Mouse (Mus musculus): ENCODE results near the gene Pik3r5. TPM values are rescaled to one million over a fixed set of nuclear protein-coding genes. Genes with fewer than 3 reads are reported as not detected.

Pik3r5 gene
- polyA plus RNA-seq, 1 experiment: 0.75 TPM

DNA sequence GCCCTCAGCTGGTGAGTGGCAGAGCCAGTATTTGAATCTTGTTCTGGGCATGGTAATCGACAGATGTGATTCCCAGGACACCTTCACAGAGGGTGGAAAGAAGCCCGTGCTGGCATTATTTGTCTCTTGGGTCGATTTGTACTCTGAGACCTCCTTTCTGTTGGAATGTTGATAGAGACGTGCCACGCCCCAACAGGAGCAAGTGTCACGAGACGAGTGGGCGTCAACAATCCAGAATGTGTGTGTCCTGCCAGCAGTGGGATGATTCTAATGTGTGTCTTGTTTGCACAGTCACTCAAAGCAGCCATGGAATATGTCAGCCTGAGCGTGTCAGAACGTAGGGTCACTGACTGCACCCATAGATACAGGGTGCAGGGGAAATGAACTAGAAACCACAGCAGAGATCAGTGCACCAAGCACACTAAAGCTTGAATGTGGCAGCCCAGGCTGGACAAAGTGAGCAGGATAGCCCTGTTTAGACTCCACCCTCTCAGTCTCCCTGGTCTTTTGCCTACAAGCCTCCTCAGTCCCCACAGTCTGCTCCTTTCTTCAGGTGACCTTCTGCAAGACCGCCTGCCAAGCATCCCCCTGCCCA lies 100.1 kb downstream of the Pik3r5 start:
- no peaks in the 10 kb centered on the region for H3K4me1 ChIP-seq (ENCODE audit: control insufficient read depth, insufficient read depth, insufficient read length, low read length)
- H3K4me3 ChIP-seq (ENCODE audit: insufficient read depth, low read depth, low read length): no peak overlapping the region
- H3K27ac ChIP-seq (replicated peaks; ENCODE audit: low read depth, low read length): no peak overlapping the region

DNA sequence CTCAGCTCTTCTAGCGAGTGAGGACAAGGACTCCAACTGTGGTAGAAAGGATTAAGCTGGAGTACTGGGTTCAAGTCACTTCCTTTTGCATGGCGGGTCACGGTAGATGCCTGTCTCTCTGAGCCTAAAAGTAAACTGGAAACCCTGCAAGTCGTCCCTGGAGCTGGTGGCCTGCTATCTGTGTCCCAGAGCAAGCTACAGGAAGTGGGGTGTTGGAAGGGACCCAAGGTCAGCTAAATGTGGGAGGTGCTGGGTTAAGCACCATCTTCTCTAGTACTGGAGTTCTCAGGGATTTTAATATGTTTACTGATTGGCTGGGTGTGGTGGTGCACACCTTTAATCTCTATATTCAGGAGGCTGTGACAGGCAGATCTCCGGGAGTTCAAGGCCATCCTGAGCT lies 100.9 kb downstream of the Pik3r5 start:
- H3K4me1 ChIP-seq (ENCODE audit: control insufficient read depth, insufficient read depth, insufficient read length, low read length): no peaks in the 10 kb centered on the region
- H3K4me3 ChIP-seq (ENCODE audit: insufficient read depth, low read depth, low read length): no peak overlapping the region
- H3K27ac ChIP-seq (replicated peaks; ENCODE audit: low read depth, low read length): no peak overlapping the region

DNA sequence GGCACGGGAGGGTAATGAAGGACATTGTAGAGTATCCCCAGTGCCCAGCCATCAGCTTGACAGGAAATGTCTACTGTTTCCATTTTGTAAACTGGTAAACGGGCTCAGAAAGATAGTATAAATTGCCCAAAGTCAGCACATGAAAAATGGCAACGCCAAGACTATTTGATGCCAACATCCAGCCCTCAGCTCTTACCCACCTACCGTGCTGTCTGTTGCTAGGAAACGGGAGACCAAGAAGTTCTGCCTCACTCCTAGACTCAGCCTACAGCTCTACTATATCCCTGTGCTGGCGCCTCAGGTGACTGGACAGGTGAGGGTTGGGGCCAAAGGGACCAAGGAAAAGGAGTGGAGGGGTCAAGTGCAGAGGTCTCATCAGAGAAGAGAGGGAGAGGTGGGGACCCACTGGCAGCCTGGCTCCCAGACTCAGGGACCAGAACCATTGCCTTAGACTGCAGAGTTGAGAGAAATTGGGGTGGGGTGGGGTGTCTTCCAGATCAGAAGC lies 102.1 kb downstream of the Pik3r5 start:
- Histone ChIP-seq H3K4me3 (ENCODE audit: insufficient read depth, low read depth, low read length) (no peak overlapping the region), H3K4me1 (ENCODE audit: control insufficient read depth, insufficient read depth, insufficient read length, low read length) (no peaks in the 10 kb centered on the region), H3K27ac (replicated peaks; ENCODE audit: low read depth, low read length) (no peak overlapping the region)

DNA sequence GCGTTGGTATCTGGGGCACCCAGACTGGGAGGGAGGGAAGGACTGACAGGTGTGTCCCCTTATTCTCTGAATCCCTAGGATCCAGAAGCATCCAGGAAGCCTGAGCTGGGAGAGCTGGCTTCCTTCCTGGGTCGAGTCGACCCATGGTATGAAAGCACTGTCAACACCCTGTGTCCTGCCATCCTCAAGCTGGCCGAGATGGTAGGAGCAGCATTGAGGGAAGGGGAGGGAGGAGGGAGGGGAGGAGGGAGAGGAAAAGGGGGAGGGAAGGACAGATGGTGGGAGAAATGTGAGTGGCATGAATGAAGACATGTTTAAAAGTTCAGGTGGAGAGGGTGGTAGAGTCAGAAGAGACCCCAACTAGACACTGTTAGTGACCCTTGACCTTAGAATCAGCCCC lies 104.1 kb downstream of the Pik3r5 start:
- no peak overlapping the region for H3K4me3 ChIP-seq (ENCODE audit: insufficient read depth, low read depth, low read length)
- no peaks in the 10 kb centered on the region for H3K4me1 ChIP-seq (ENCODE audit: control insufficient read depth, insufficient read depth, insufficient read length, low read length)
- H3K27ac ChIP-seq (replicated peaks; ENCODE audit: low read depth, low read length): no peak overlapping the region

DNA sequence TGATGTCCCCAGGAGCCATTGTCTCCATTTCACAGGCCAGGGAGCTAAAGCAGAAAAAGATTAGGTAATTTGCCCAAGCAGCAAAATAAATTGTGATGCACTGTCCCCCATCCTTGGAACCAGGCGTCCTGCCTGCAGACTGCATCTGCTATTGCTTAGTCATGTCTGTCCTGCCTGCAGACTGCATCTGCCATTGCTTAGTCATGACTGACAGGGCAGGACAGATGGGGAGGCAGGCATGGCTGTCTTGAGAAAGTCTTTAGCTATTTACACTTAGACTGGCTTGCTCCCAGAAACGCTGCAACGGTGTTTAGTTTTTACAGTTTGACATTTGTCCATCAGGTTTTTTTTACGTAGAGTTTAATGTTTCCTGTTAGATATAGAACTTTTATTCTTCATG lies 104.5 kb downstream of the Pik3r5 start:
- Histone ChIP-seq H3K27ac (replicated peaks; ENCODE audit: low read depth, low read length) (no peak overlapping the region), H3K4me3 (ENCODE audit: insufficient read depth, low read depth, low read length) (no peak overlapping the region), H3K4me1 (ENCODE audit: control insufficient read depth, insufficient read depth, insufficient read length, low read length) (no peaks in the 10 kb centered on the region)

- peaks cover under 1% of the 10 kb centered on the region; the same call in 1 of the 2 replicates for H3K4me1 ChIP-seq (ENCODE audit: control insufficient read depth, insufficient read depth, insufficient read length, low read length)
- H3K27ac ChIP-seq (replicated peaks; ENCODE audit: low read depth, low read length): no peak overlapping the region
- no peak overlapping the region for H3K4me3 ChIP-seq (ENCODE audit: insufficient read depth, low read depth, low read length)
Observed at GRCm38 (mm10) chr11:68539621-68540020, 107.7 kb downstream of the Pik3r5 start.

DNA sequence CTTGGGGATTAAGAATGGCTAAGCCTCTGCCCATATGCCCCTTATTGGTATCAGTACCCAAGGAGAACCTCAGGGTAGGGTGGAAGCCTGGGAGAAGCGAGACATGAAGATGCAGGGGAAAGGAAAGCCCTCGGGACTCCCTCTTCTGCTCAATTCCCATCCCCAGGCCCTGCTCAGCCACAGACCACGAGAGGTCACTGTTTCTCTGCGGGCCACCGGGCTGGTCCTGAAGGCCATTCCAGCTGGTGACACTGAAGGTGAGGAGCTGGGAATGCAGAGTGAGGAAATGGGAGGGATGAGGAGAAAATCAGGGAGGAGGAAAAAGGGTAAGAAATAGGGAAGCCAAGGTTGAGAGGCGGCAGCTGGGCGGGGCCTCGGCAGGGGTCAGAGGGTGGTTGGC lies 112.6 kb downstream of the Pik3r5 start:
- H3K4me1 ChIP-seq (ENCODE audit: control insufficient read depth, insufficient read depth, insufficient read length, low read length): peaks cover 10% of the 10 kb centered on the region; the same call in 1 of the 2 replicates
- H3K4me3 ChIP-seq (ENCODE audit: insufficient read depth, low read depth, low read length): no peak overlapping the region
- H3K27ac ChIP-seq (replicated peaks; ENCODE audit: low read depth, low read length): no peak overlapping the region

- H3K27ac ChIP-seq (replicated peaks; ENCODE audit: low read depth, low read length): 0 out of 2 replicates have a peak overlapping the region, but pooled peaks have one; percentile 3
- peaks cover 10% of the 10 kb centered on the region; the same call in 1 of the 2 replicates for H3K4me1 ChIP-seq (ENCODE audit: control insufficient read depth, insufficient read depth, insufficient read length, low read length)
- no peak overlapping the region for H3K4me3 ChIP-seq (ENCODE audit: insufficient read depth, low read depth, low read length)
Observed at GRCm38 (mm10) chr11:68545172-68545571, 113.3 kb downstream of the Pik3r5 start.

GRCm38 (mm10) chr11:68545682-68546222 lies 113.8 kb downstream of the Pik3r5 start:
- H3K4me1 ChIP-seq (ENCODE audit: control insufficient read depth, insufficient read depth, insufficient read length, low read length): peaks cover 10% of the 10 kb centered on the region; the same call in 1 of the 2 replicates
- no peak overlapping the region for H3K4me3 ChIP-seq (ENCODE audit: insufficient read depth, low read depth, low read length)
- 0 out of 2 replicates have a peak overlapping the region, but pooled peaks have one; percentile 22 for H3K27ac ChIP-seq (replicated peaks; ENCODE audit: low read depth, low read length)

Other genes starting within 250 kb of the Pik3r5 start
- 6.1 and 7.6 TPM in 2 replicates for gene Ntn1, start 31.3 kb upstream of the Pik3r5 start, polyA plus RNA-seq (2012; ENCODE audit: insufficient read depth, insufficient read length, missing spikeins)
- 1.7 and 3.3 TPM in 2 replicates for gene Pik3r6, start 70.9 kb downstream of the Pik3r5 start, polyA plus RNA-seq (2012; ENCODE audit: insufficient read depth, insufficient read length, missing spikeins)
- gene Mfsd6l, start 124.1 kb downstream of the Pik3r5 start, polyA plus RNA-seq (2012; ENCODE audit: insufficient read depth, insufficient read length, missing spikeins): not detected in 2 replicates
- not detected in 2 replicates for gene Ccdc42, start 154.9 kb downstream of the Pik3r5 start, polyA plus RNA-seq (2012; ENCODE audit: insufficient read depth, insufficient read length, missing spikeins)